Mouse (Mus musculus): ENCODE results near the gene Tlr13. TPM values are rescaled to one million over a fixed set of nuclear protein-coding genes. Genes with fewer than 3 reads are reported as not detected.
"Not testable (repeated sequence)": the region's sequence is repeated elsewhere in the genome, so short reads cannot be mapped to it uniquely, and the experiment has no call there.

The Tlr13 gene
- total RNA-seq, 2 experiments from 2014 or later: 1.00 to 1.3 TPM

DNA sequence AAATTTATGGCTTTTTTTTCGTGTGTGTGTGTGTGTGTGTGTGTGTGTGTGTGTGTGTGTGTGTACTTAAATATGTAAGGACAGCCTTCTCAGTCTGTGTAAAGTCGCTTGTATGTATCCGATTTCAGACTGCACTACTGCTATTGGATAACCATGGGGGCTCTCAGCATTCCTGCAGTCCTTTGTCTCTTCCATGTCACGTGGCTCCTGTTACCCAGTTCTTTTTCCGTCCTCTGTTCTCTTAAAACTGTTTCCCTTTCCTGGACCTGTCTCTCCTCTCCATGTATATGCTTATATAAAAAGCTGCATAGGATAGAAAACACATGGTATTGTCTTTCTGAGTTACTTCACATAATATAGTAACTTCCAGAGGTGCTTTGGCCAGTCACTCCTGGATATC lies 42.7 kb downstream of the Tlr13 start:
- ATAC-seq (replicated peaks; ENCODE audit: poor library complexity): no peak

DNA sequence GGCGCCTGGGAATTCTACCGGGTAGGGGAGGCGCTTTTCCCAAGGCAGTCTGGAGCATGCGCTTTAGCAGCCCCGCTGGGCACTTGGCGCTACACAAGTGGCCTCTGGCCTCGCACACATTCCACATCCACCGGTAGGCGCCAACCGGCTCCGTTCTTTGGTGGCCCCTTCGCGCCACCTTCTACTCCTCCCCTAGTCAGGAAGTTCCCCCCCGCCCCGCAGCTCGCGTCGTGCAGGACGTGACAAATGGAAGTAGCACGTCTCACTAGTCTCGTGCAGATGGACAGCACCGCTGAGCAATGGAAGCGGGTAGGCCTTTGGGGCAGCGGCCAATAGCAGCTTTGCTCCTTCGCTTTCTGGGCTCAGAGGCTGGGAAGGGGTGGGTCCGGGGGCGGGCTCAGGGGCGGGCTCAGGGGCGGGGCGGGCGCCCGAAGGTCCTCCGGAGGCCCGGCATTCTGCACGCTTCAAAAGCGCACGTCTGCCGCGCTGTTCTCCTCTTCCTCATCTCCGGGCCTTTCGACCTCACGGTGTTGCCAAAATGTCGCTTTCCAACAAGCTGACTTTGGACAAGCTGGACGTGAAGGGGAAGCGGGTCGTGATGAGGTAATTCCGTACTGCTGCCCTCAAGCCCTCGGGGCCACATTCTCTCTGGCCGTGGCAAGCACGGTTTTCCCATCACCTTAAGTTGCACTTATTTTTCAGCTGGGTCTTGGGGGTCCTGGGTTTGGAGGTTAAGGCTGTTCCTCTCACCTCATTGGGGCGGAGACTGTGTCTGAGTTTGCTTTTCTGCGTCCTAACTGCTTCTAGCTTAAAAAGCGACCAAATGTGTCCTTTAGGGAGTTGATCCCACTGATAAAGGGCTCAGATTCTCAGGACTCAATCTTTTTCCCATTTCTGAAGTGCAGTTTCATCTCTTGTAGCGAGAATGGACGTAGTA lies 44.0 kb downstream of the Tlr13 start, which contains the start of gene Pgk1:
Pgk1 (plus strand) TSS at position 388 of the 937 bp plus-strand sequence.
- ATAC-seq (replicated peaks; ENCODE audit: poor library complexity): peak; percentile 92

DNA sequence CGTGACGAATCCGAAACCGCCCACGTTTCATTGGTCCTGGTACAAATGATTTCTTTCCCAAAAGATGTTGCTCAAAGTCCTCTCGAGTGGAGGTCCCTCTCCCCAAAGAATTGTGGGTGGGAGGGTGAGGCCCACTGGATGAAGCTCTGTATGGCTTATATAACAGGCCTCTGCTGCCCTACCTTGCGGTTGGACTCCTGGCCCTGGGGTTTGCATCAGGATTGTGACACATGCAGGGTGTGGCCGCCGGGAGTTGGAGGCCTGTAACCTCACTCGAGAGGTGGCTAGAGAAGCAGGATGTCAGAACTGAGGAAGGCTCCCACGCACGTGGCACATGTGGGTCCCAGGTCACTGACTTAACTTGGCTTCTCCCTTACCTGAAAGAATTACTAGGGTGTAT lies 44.7 kb downstream of the Tlr13 start:
- ATAC-seq (replicated peaks; ENCODE audit: poor library complexity): peak; percentile 54

DNA sequence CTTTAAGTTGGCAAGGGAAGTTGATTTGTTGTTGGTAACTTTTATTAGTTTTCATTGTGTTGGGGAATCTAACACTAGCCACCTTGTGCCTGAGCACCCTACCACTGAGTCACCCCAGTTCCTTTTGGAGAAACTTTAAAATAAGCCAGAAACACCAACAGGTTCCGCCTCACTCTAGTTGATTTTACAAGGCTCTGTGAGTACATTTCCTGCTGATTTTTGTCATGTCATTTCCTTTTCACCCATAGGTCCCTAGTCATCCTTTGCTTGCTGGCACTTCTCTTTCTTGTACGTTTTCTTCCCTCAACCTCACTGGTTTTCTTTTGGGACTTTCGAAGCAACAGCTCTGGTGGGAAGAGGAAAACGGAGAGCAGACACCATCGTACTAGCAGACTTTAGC lies 46.4 kb downstream of the Tlr13 start:
- ATAC-seq (replicated peaks; ENCODE audit: poor library complexity): peak; percentile 24

DNA sequence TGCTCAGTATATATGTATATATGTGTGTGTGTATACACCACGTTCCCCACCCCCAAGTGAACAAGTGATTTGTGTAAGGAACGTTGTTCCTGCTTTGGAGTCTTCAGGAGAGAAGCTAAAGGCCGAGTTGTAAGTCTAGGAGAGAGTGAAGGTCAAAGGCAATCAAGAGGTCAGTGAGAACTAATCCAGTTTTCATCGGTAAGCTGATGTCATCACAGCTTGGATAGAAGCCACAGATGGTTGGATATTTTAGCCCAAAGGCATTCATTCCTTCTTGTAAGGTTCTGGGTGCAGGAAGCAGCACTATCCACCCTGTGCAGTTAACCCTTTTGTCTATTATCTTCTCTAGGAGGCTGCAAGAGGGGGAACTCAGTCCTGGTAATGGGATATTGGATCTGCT lies 47.1 kb downstream of the Tlr13 start:
- no peak for ATAC-seq (replicated peaks; ENCODE audit: poor library complexity)

DNA sequence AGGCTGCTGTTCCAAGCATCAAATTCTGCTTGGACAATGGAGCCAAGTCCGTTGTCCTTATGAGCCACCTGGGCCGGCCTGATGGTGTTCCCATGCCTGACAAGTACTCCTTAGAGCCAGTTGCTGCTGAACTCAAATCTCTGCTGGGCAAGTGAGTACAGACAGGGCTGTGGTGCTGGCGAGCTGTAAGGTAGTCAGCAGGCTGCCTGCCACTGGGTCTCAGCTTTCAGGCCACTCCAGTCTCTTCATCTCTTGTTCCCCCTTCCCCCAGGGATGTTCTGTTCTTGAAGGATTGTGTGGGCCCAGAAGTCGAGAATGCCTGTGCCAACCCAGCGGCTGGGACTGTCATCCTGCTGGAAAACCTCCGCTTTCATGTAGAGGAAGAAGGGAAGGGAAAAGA lies 51.4 kb downstream of the Tlr13 start:
- ATAC-seq (replicated peaks; ENCODE audit: poor library complexity): not testable (repeated sequence)

DNA sequence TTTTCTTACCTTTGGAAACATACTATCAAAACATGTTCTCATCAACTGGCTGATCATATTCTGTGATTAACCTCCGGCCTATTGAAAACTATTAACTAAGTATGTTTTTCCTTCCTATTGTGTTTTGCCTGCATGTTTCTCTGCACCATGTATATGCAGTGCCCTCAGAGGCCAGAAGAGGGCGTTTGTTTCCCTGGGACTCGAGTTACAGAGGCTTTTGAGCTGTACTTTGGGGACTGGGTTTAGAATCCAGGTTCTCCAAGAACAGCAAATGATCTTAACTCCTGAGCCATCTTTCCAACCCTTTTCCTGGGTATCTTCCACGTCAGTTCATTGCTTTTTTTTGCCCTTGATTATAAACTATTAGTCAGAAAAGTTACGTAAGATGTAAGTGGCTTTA lies 54.3 kb downstream of the Tlr13 start:
- ATAC-seq (replicated peaks; ENCODE audit: poor library complexity): 0 out of 2 replicates have a peak, but pooled peaks have one; percentile 39

DNA sequence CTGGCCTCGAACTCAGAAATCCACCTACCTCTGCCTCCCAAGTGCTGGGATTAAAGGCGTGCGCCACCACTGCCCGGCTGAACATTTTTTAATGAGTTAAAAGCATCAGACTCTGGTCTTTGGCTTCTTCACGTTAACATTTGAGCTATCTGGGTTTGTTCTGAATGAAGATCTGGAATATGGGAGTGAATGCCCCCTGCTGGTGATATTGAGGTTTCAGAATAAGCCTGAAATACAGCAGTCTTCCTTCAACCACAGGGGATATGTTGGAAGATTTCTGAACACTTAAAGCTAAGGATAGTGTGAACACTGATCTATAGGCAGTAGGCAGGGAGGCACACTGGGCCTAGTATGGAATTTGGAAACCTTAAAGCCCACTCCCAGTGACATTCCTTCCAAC lies 55.9 kb downstream of the Tlr13 start:
- ATAC-seq (replicated peaks; ENCODE audit: poor library complexity): peak; percentile 55; the same call in 1 of the 2 replicates

DNA sequence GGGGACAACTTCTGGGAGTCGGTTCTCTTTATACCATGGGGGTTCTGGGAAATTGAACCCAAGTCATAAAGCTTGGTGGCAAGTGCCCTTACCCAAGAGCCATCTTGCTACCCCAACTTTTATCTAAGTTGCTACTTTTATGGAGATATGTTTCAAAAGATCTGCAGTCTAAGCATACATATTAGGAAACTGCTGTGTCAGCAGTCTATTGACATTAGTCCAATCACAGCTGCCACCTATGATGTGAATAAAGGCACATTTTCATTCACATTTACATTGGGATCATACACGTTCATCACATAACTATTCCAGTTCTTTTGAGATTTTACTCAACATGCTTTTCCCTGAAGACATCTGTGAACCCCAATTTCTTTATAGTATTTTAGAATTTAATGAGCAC lies 66.1 kb downstream of the Tlr13 start:
- no peak for ATAC-seq (replicated peaks; ENCODE audit: poor library complexity)

Other genes with a start within 250 kb of the Tlr13 start
- gene Atrx, start 213.8 kb upstream of the Tlr13 start, total RNA-seq (2015): 149 and 179 TPM in 2 replicates
- 217 and 332 TPM in 2 replicates for gene Atrx, start 213.8 kb upstream of the Tlr13 start, total RNA-seq (2017)
- gene Magt1, start 131.3 kb upstream of the Tlr13 start, total RNA-seq (2015): 71.6 and 77.2 TPM in 2 replicates
- 91.2 and 112 TPM in 2 replicates for gene Magt1, start 131.3 kb upstream of the Tlr13 start, total RNA-seq (2017)
- 356 and 368 TPM in 2 replicates for gene Cox7b, start 127.5 kb upstream of the Tlr13 start, total RNA-seq (2015)
- gene Cox7b, start 127.5 kb upstream of the Tlr13 start, total RNA-seq (2017): 459 and 491 TPM in 2 replicates
- gene Atp7a, start 115.9 kb upstream of the Tlr13 start, total RNA-seq (2015): 3.9 and 8.3 TPM in 2 replicates
- gene Atp7a, start 115.9 kb upstream of the Tlr13 start, total RNA-seq (2017): 3.5 and 4.2 TPM in 2 replicates
- gene Pgk1, start 43.9 kb downstream of the Tlr13 start, total RNA-seq (2015): 406 and 427 TPM in 2 replicates
- gene Pgk1, start 43.9 kb downstream of the Tlr13 start, total RNA-seq (2017): 339 and 366 TPM in 2 replicates
- gene Taf9b, start 78.0 kb downstream of the Tlr13 start, total RNA-seq (2015): 6.4 and 11.1 TPM in 2 replicates
- gene Taf9b, start 78.0 kb downstream of the Tlr13 start, total RNA-seq (2017): 1.0 and 4.1 TPM in 2 replicates
- gene Fnd3c2, start 112.2 kb downstream of the Tlr13 start, total RNA-seq (2015): not detected in 2 replicates
- not detected in 2 replicates for gene Fnd3c2, start 112.2 kb downstream of the Tlr13 start, total RNA-seq (2017)

All from megakaryocyte progenitor cell, adult 5-6 weeks (primary cell).